Mouse (Mus musculus) midbrain, postnatal 0 days (tissue): ENCODE results near the gene Ube2v1. TPM values are rescaled to one million over a fixed set of nuclear protein-coding genes. Genes with fewer than 3 reads are reported as not detected.

Experiments
- ATAC-seq: fragments of 200-750 bp; cut with Nextera tagmentation; 2 replicates; pipeline ENCODE4 v1.8.0; 2017; ENCODE audit warnings: moderate number of reproducible peaks, mild to moderate bottlenecking, moderate TSS enrichment, moderate library complexity; ENCODE audit not compliant: low FRiP score
- DNase-seq: peaks from one replicate; pipeline ENCODE4 v3.0.0-alpha.2; 2015; ENCODE audit warnings: low spot score
- H3K27ac ChIP-seq: fragments of 300-500 bp; sonication (generic); 2 replicates; pipeline ENCODE4 v1.5.1; 2014; ENCODE audit warnings: low read depth, mild to moderate bottlenecking, low read length, mixed read lengths
- H3K27me3 ChIP-seq: fragments of 300-500 bp; sonication (generic); 2 replicates; pipeline ENCODE4 v1.6.1; 2014; ENCODE audit warnings: low read length, control low read depth, mixed read lengths; ENCODE audit not compliant: insufficient read depth
- H3K36me3 ChIP-seq: fragments of 300-500 bp; sonication (generic); 2 replicates; pipeline ENCODE4 v1.6.1; 2014; ENCODE audit warnings: low read length, control low read depth, mixed read lengths; ENCODE audit not compliant: insufficient read depth
- H3K4me1 ChIP-seq: fragments of 300-500 bp; sonication (generic); 2 replicates; pipeline ENCODE4 v1.6.1; 2014; ENCODE audit warnings: mild to moderate bottlenecking, control low read depth, antibody characterized with exemption, low read length, mixed read lengths; ENCODE audit not compliant: insufficient read depth
- H3K4me2 ChIP-seq: fragments of 300-500 bp; sonication (generic); 2 replicates; pipeline ENCODE4 v1.6.1; 2014; ENCODE audit warnings: low read depth, mild to moderate bottlenecking, low read length, mixed read lengths; ENCODE audit not compliant: poor library complexity, severe bottlenecking
- H3K4me3 ChIP-seq: fragments of 300-500 bp; sonication (generic); 2 replicates; pipeline ENCODE4 v1.5.1; 2014; ENCODE audit warnings: low read depth, mild to moderate bottlenecking, low read length, moderate library complexity
- H3K9ac ChIP-seq: fragments of 300-500 bp; sonication (generic); replicated peaks from 2 replicates; pipeline ENCODE4 v1.6.1; 2014; ENCODE audit warnings: mild to moderate bottlenecking, low read length, moderate library complexity, mixed read lengths; ENCODE audit not compliant: poor library complexity, severe bottlenecking
- H3K9me3 ChIP-seq: fragments of 300-500 bp; sonication (generic); 2 replicates; pipeline ENCODE4 v1.6.1; 2016; ENCODE audit warnings: low read length, control low read depth
- CTCF ChIP-seq: IDR thresholded peaks from 2 replicates; pipeline ENCODE4 v1.5.1; 2016; ENCODE audit warnings: antibody characterized with exemption, mild to moderate bottlenecking
- WGBS: fragments of 180-500 bp; shearing (Covaris S2); extraction: QIAGEN DNeasy Blood & Tissue Kit; methylation state at CpG from one replicate; pipeline ENCODE4 v1.1.7; 2014; 5-methylcytosine and 5-hydroxymethylcytosine counted together
- polyA plus RNA-seq: library from polyadenylated mRNA; unstranded; fragments of >200 nt; fragmentation: Nextera tagmentation; extraction: Ambion mirVana; gene quantifications from 2 replicates; pipeline ENCODE4 v1.2.1, GENCODE M21; 2015
- total RNA-seq: library from RNA; depleted of rRNA; stranded (reverse); fragments of >200 nt; gene quantifications from 2 replicates; pipeline ENCODE4 v1.2.3, GENCODE M21; 2014

Ube2v1 gene
- total and polyA plus RNA-seq, 2 experiments from 2014 or later, result 233 to 402 TPM

- Histone ChIP-seq H3K27ac (no peak overlapping the region), H3K4me2 (no peak overlapping the region), H3K4me3 (no peak overlapping the region), H3K4me1 (no peaks in the 10 kb centered on the region), H3K36me3 (no peaks in the 10 kb centered on the region), H3K27me3 (no peaks in the 10 kb centered on the region), H3K9ac (no peak overlapping the region), H3K9me3 (no peaks in the 10 kb centered on the region)
- 40% methylated on average over 8 of the region's 8 CpGs for WGBS
- no peak for TF ChIP-seq CTCF
- no peak for DNase-seq
- no peak for ATAC-seq
Measured at GRCm38 (mm10) chr2:167586041-167586440, 45.9 kb downstream of the Ube2v1 start.

GRCm38 (mm10) chr2:167585273-167585672, 46.6 kb downstream of the Ube2v1 start:
- TF ChIP-seq CTCF, result no peak

GRCm38 (mm10) chr2:167583161-167583952, 48.5 kb downstream of the Ube2v1 start:
- H3K4me1 ChIP-seq, result no peaks in the 10 kb centered on the region
- 47% methylated on average over 10 of the region's 10 CpGs for WGBS
- ATAC-seq (no peak), DNase-seq (no peak)
- TF ChIP-seq CTCF, result no peak
- no peaks in the 10 kb centered on the region for H3K9me3 ChIP-seq
- H3K36me3 ChIP-seq, result no peaks in the 10 kb centered on the region
- no peak overlapping the region for H3K4me2 ChIP-seq
- no peak overlapping the region for H3K27ac ChIP-seq
- H3K9ac ChIP-seq, result no peak overlapping the region
- no peak overlapping the region for H3K4me3 ChIP-seq
- no peaks in the 10 kb centered on the region for H3K27me3 ChIP-seq

More at GRCm38 (mm10) chr2:167585273-167585672, 46.6 kb downstream of the Ube2v1 start:
- Histone ChIP-seq H3K4me1 (no peaks in the 10 kb centered on the region), H3K9me3 (no peaks in the 10 kb centered on the region), H3K9ac (no peak overlapping the region), H3K27ac (no peak overlapping the region), H3K36me3 (no peaks in the 10 kb centered on the region), H3K4me2 (no peak overlapping the region), H3K4me3 (no peak overlapping the region), H3K27me3 (no peaks in the 10 kb centered on the region)
- ATAC-seq (no peak), DNase-seq (no peak)
- WGBS, result 84% methylated on average over 2 of the region's 2 CpGs

DNA sequence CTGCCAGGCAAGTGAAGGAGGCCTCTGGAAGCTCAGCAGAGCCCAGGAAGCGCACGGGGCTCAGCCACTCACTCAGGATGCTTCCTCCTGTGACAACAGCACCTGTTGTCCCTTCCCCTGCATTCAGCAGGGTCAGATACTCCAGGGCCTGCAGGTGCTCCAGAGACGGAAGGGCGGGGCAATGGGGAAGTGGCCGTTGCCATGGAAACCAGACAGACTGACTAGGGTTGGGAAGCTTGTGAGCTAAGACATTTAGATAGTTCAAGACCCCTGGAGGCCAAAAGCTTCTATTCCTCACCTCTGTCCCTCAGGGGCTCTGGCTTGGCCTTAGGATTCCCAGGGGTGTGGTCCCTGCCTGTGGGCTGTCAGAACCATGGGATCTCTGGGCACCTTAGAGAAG, 53.4 kb downstream of the Ube2v1 start:
- TF ChIP-seq CTCF, result no peak
- Histone ChIP-seq H3K4me3 (no peak overlapping the region), H3K27me3 (no peaks in the 10 kb centered on the region), H3K9me3 (no peaks in the 10 kb centered on the region), H3K9ac (no peak overlapping the region), H3K27ac (no peak overlapping the region), H3K36me3 (no peaks in the 10 kb centered on the region), H3K4me2 (no peak overlapping the region), H3K4me1 (no peaks in the 10 kb centered on the region)
- DNase-seq (no peak), ATAC-seq (no peak)
- 26% methylated on average over 5 of the region's 5 CpGs for WGBS

DNA sequence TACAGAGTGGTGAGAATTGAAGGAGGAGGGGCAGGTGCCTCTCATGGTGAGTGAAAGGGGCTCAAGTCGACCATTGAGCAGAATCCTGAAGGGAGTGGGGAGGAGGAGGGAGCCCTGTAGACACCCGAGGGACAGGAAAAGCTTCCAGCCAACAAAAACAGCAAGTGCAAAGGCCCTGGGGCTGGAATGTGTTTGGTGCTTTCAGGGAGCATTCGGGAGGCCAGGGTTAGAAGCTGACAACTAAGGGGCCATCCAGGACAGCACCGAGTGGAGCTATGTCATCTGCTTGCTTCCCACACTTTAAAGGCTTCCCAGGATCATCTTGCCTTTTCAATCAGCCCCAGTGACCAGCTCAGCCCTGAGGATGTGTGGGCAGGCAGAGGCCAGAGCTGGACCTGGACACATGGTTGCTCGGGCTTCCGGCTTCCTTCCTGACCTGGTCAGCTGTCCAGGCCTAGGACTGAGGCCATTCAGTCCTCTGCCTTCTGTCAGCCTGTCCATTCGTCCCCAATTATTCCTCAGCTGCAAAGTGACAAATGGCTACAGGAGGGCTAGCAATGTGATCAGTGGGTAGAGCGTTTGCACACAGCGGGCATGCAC, 54.6 kb downstream of the Ube2v1 start:
- Histone ChIP-seq H3K4me3 (no peak overlapping the region), H3K27ac (no peak overlapping the region), H3K27me3 (no peaks in the 10 kb centered on the region), H3K9ac (no peak overlapping the region), H3K9me3 (no peaks in the 10 kb centered on the region), H3K36me3 (no peaks in the 10 kb centered on the region), H3K4me1 (no peaks in the 10 kb centered on the region), H3K4me2 (no peak overlapping the region)
- ATAC-seq (no peak), DNase-seq (no peak)
- 72% methylated on average over 9 of the region's 9 CpGs for WGBS
- TF ChIP-seq CTCF, result no peak

DNA sequence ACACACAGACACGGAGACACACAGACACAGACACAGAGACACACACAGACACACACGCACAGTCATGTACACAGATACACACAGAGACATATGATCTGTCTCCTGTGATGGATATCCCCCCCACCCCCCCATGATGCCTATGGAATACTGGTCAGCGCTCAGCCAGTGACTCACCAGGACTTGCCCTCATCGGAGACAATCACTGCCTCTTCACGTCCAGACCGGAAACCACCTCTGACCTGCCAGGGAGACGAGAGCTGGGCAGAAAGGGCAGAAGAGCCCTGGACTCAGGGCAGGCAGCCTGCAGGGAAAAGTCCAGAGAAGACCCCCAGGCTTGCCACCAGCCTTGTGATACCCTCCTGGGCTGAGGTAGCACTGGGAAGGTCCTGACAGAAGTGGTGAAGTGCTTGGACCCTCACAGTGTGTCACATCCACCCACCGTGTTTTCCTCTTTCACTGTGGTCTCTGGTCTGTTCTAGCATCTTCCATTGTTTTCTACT, 55.7 kb downstream of the Ube2v1 start:
- Histone ChIP-seq H3K36me3 (no peaks in the 10 kb centered on the region), H3K9me3 (no peaks in the 10 kb centered on the region), H3K4me1 (no peaks in the 10 kb centered on the region), H3K4me2 (no peak overlapping the region), H3K9ac (no peak overlapping the region), H3K4me3 (no peak overlapping the region), H3K27ac (no peak overlapping the region), H3K27me3 (no peaks in the 10 kb centered on the region)
- ATAC-seq, result no peak
- WGBS, result 83% methylated on average over 8 of the region's 8 CpGs
- no peak for TF ChIP-seq CTCF
- DNase-seq, result no peak
